Mouse (Mus musculus) liver (tissue): ENCODE data around the gene Tenm4.
A peak's percentile ranks its signal among the peaks of the same experiment; 100 is the strongest.

Source experiments
- DNase-seq: peaks from one replicate; pipeline ENCODE4 v3.0.0-alpha.2; 2020; ENCODE audit warnings: mixed read lengths

Tenm4 gene

GRCm38 (mm10) chr7:96414290-96415055, 243.4 kb downstream of the Tenm4 start:
- DNase-seq, result no peak

DNA sequence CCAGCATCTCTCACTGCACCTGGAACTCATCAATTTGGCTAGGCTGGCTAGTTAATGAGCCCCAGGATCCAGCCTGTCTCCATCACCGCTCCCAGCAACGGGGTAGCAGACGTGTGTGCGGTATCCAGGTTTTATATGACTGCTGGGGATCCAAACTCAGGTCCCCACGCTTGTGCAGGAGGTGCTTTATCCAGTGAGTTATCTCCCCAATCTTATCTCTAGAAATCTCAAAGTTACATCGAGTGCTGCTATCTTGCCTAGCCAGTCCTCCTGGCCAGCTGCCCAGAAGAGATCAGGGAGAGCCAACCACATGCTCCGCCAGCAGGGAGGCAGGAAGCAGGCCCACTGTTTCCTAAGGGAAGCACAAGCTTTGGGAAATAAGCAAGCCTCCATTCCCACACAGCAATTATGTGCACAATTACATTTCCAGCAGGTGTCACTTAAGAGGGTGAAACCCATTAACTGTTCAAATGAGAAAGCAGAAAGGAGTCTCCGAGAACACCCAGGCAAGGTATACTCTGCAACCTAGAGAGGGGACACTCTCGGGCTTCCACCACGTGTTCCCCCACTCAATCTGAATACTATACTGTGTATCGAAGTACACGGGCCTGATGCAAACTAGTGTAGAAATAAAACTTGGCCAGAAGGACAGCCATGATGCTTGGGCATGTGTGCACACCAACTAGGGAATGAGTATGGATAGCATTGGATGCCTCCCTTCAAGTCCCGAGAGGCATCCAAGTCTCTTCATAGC, 246.4 kb downstream of the Tenm4 start:
- peak; percentile 10 for DNase-seq

DNA sequence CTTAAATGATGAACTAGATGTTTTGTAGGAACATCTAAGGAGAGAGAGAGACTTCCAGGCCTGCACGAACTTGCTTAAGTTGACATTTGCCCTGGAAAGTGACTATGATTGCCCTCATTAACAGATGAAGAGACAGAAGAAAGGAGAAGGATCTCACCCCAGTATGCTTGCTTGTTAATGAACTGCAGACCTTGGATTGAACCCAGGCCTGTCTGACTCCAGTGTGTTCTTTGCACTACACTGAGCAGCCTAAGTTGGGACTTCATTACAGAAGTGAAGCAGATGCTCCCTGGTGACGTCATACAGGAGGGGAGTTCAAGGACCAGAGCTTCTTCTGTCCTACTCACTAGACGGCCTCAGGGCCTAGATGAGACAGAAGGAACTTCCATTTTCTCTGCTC, 247.1 kb downstream of the Tenm4 start:
- DNase-seq, result no peak

- DNase-seq, result no peak
Observed at GRCm38 (mm10) chr7:96420045-96420444, 249.0 kb downstream of the Tenm4 start.

DNA sequence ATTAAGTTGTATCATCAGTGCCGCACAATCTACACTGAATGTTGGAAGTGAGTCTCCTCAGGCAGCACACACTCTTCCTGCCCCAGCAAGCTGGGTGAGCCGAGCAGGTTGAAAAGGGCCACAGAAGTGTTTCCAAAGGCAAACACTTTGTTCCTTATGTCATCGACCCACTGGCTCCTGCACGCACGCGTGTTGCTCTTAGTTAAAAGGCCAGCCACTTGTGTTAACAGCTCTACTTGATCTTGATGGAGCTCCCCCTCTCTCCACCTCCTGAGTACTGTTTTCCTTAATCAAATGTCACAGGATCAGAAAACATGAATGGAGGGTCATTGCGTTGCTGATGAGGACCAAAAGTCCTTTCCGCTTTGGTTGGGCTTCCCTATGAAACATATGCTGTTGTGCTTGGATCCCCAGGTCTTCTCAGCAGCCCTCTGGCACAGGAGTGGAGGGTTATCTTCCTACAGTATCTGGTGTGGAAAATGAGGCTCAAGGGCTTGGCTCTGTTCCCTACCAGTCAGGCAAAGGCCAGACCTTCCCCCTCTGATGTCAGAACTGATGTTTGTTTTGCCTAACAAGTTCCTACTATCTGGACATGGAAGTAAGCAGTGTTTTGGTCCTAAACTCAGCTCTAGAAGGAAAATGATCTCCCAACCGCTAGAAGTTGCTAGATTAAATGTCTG, 250.0 kb downstream of the Tenm4 start:
- no peak for DNase-seq

DNA sequence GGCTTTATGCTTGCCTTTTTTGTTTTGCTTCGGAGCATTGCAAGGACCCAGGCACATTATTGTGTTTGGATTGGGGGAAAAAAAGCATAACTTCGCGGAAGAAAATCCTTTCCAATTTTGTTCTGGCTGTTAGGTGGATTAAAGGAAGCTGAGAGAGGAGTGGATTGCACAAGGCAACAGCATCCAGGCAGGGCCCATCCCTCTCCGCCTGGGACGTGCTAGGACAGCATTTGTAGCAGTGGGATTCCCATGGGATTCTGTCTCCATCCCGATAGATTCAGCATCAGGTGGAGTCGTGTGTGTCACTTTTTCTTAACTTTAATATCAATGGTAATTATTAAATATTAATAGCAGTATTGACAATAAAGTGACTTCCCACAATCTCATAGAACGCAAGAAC, 255.9 kb downstream of the Tenm4 start:
- no peak for DNase-seq

GRCm38 (mm10) chr7:96433307-96433706, 262.3 kb downstream of the Tenm4 start:
- DNase-seq, result no peak

DNA sequence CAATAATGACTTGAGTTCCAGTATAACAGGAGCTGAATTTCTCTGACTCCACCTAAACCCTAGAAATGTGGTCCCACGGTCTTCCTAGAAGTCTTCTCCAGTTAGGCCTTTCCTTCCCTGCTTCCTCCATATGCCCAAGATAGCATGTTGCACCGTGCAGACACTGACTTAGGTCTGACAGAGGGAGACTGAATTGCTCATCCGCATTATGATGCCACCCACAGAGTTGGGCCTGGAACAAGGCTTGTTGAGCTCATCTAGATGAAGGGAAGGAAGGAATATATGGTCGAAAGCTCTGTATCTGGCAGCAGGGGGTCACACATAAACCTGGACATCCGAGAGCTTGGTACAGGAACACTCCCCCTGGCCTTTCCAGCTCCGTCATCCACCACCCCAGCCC, 267.3 kb downstream of the Tenm4 start:
- DNase-seq, result no peak

DNA sequence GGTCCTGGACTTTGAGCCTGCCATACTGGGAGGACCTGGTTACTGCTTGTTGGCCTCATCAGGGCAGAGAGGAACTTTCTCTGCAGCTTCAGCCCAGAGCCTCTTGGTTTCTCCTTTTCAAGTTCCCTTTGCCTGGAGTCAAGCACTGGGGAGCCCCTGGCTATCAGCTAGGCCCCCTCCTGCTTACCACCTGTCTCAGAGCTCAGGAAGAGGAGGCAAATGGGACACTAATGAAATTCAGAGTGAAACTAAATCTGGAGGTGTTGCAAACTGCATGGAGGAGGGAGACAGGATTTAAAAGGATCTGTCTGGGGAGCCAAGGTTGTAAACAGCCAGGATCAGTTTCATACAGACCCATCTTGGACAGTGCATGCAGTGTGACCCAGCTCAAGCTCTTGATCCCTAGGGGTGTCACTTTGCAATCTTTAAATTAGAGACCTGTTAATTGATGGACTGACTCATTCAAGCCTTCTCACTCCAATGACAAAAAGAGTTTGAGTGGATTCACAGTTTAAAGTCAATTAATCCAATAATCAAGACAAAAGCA, 269.2 kb downstream of the Tenm4 start:
- DNase-seq, result no peak

- no peak for DNase-seq
Observed at GRCm38 (mm10) chr7:96445771-96446170, 274.7 kb downstream of the Tenm4 start.

- DNase-seq, result no peak
Observed at GRCm38 (mm10) chr7:96447806-96448397, 276.9 kb downstream of the Tenm4 start.

- DNase-seq, result no peak
Observed at GRCm38 (mm10) chr7:96455957-96456356, 284.9 kb downstream of the Tenm4 start.

DNA sequence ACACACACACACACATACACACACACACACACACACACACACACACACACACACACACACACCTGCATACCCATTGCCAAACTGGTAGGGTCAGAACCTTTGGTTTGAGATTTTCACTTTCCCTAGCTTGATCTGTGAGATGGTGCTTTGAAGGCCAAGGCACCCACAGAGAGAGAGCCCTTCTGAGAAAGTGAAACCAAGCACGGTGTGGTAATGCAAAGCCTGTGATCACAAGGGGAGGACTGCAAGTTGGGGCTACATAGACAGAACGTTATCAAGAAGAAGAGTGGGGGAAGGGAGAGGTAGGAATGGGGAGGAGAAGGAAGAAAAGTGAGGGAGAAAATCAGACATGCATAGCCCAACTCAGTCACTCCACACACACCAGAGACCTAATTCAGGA, 285.6 kb downstream of the Tenm4 start:
- DNase-seq, result no peak

DNA sequence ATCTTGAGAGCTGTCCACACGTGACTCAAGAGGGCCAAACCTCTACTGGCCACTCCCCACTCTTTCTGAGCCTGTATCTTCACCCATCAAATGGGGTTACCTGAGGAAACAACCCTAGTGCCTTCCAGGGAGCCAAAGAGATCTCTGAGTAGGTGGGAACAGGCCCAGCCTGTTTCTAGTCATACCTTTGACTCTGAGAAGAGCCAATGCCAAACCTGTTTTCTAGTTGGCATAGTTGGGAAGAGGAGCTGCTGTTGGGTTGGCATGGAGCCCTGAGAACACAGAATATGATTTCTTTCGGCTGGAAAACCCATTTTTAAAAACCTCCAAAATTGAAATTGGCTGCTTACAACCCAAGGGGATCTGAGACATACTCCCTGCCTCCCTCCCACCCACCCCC, 286.8 kb downstream of the Tenm4 start:
- no peak for DNase-seq

DNA sequence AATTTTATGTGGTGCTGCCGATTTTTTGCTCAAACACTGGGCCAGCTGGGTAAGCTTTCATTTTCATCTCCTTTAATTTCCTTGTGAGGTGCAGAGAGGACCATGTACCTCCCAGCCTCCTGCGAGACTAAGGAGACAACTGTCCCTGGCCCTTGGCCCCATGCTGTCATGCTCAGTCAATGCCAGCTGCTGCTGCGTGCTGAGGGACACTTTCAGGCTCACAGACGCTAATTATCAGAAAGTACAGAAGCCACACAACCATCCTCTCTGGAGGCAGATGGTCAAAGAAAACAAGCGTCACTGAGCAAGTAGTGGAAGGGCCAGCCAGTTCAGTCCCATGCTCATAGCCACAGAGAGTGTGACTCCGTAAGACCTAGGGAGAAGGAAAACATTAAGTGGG, 287.9 kb downstream of the Tenm4 start:
- DNase-seq, result no peak

- DNase-seq, result no peak
Observed at GRCm38 (mm10) chr7:96466761-96467160, 295.7 kb downstream of the Tenm4 start.

DNA sequence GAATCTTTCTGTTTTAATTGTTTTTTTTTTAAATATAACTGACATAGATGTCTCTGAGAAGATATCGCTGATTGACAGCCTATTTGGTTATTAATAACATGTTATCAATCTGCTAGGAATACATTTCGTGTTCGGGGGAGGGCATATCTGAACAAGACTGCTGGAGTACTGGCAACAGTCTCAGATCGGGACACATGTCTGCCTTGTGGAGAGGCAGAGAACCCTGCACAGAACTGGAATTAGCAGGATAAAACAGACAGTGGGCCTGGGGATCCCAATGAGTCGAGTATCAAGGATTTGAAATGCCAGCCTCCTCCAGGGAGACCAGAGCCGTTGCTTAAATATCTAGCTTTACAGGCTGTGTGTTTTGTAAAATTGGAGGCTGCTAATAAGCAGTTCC, 299.8 kb downstream of the Tenm4 start:
- DNase-seq, result no peak

- no peak for DNase-seq
Observed at GRCm38 (mm10) chr7:96474560-96475089, 303.6 kb downstream of the Tenm4 start.

GRCm38 (mm10) chr7:96476987-96477613, 306.1 kb downstream of the Tenm4 start:
- DNase-seq, result no peak

- DNase-seq, result no peak
Observed at GRCm38 (mm10) chr7:96479139-96479538, 308.1 kb downstream of the Tenm4 start.

DNA sequence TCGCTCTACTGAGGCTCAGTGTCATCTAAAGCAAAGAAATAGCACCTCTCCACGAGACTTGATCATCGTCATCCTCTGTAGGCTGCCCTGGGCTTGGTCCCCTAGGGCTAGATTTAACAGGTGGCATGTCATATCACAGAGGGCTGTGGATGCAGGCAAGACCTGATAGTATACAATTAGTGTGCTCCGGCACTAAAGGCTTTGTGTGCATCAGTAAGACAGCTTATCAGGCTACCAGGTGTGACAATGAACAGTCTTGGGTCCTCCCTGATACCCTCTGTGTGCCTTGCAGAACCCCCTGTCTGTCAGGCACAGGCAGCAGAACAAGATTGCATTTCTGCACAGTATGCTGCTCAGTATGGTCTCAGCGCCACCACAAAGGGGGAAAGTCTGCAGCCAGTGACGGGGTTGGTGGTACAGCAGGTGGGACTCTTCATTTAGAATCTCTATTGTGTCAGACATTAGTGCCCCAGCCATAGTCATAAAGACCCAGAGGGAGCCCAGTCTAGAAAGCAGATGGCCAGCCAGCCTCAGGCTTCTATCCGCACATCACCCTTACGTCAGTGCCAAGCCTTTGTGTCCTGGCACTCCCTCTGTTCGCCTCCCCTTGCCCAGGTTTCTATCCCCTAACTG, 309.4 kb downstream of the Tenm4 start:
- no peak for DNase-seq

DNA sequence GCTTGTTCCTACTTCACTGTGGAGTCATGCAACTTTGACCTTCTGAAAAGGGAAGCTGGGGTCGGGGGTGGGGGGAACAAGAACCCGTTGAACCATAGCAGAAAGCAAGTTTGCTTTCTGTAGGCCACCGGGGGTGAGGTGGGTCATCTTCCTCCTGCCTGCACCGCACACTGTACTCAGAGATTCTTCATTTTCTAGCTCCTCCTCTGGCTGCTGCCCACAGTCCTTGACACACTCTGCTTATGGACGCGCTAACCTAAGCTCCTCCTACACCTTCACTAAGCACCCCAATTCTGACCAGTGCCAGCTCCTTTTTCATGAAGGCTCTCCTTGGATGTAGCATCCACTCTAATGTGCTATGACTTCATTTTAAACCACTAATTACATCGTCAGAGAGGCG, 311.9 kb downstream of the Tenm4 start:
- no peak for DNase-seq
